Mouse (Mus musculus): ENCODE data around the gene Ubap2. TPM values are rescaled to one million over a fixed set of nuclear protein-coding genes. Genes with fewer than 3 reads are reported as not detected.

The Ubap2 gene
- polyA plus RNA-seq (2014; fragmentation: Nextera tagmentation; extraction: Ambion mirVana), result 67.3 and 69.6 TPM in 2 replicates

DNA sequence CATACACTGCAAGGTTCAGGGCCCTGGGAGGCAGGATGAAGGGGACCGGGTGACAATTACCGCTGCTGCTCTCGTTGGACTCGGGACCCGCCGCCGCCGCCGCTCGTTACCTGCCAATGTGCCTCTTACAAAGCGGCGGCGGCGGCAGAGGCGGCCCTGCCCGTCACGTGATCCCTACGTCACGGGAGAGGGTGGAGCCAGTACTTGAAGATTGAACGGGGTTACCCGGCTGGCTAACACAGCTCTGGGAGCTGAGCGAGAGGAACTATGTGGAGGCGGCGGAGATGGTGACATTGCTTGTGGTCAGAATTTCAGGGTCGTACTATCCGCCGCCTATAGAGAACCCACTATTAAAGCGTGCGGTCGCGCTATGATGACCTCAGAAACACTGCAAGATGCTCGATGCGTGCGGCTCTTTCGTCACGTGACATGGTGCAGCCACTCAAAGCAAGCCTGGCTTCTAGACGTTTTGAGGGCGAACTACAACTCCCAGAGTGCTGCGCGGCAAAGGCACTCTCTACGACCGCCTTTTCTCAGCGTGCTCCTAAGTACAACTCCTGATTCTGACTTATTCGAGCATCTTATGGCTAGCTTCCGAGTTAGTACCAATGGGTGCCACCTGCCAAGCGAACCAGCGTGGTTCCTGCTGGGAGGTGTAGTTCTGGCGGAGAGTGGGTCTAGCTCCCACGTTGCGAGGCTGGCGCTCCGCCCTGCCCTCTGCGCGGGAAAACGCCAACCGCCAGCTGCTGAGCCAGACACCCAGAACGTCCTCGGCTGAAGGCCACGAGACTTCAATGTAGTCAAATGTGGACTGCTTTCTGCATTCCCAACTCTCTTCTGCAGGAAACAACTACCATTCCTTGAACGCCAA lies at the start of gene Ubap2:
TSS of gene Ubap2 (minus strand) at position 165 of the 871 bp plus-strand sequence.
- peak; percentile 100 for DNase-seq (ENCODE audit: low spot score)
- Histone ChIP-seq H3K27ac (replicated peaks; ENCODE audit: low read depth, low read length) (peak within 1 kb of the TSS; percentile 75), H3K4me3 (ENCODE audit: low read depth, low read length) (peak within 1 kb of the TSS; percentile 53), H3K4me1 (ENCODE audit: control insufficient read depth, insufficient read depth, low read length) (no peaks in the 10 kb centered on the region; the same call in 1 of the 2 replicates), H3K9ac (replicated peaks; ENCODE audit: low read length) (peak within 1 kb of the TSS; percentile 92), H3K36me3 (replicated peaks; ENCODE audit: control insufficient read depth, insufficient read depth, low read depth, low read length) (peaks cover 3% of the 10 kb centered on the region; the same call in 1 of the 2 replicates), H3K9me3 (replicated peaks; ENCODE audit: control insufficient read depth, low read length) (no peaks in the 10 kb centered on the region), H3K27me3 (ENCODE audit: control insufficient read depth, insufficient read depth, low read length) (no peaks in the 10 kb centered on the region), H3K4me2 (ENCODE audit: low read depth, low read length) (peak within 1 kb of the TSS; percentile 68)
- peak; percentile 97 for ATAC-seq (replicated peaks; ENCODE audit: insufficient number of reproducible peaks, low FRiP score, low TSS enrichment, low read depth)
- WGBS, result under 1% methylated on average over 60 of the region's 60 CpGs

GRCm38 (mm10) chr4:41320971-41321370 lies 46.0 kb upstream of the Ubap2 start:
- Histone ChIP-seq H3K9ac (replicated peaks; ENCODE audit: low read length) (no peak overlapping the region), H3K27ac (replicated peaks; ENCODE audit: low read depth, low read length) (no peak overlapping the region), H3K4me1 (ENCODE audit: control insufficient read depth, insufficient read depth, low read length) (no peaks in the 10 kb centered on the region), H3K9me3 (replicated peaks; ENCODE audit: control insufficient read depth, low read length) (no peaks in the 10 kb centered on the region), H3K36me3 (replicated peaks; ENCODE audit: control insufficient read depth, insufficient read depth, low read depth, low read length) (no peaks in the 10 kb centered on the region), H3K4me2 (ENCODE audit: low read depth, low read length) (no peak overlapping the region), H3K27me3 (ENCODE audit: control insufficient read depth, insufficient read depth, low read length) (no peaks in the 10 kb centered on the region), H3K4me3 (ENCODE audit: low read depth, low read length) (no peak overlapping the region)
- ATAC-seq (replicated peaks; ENCODE audit: insufficient number of reproducible peaks, low FRiP score, low TSS enrichment, low read depth) (no peak), DNase-seq (ENCODE audit: low spot score) (no peak)
- 71% methylated on average over 4 of the region's 4 CpGs for WGBS

- ATAC-seq (replicated peaks; ENCODE audit: insufficient number of reproducible peaks, low FRiP score, low TSS enrichment, low read depth), result no peak
- Histone ChIP-seq H3K27ac (replicated peaks; ENCODE audit: low read depth, low read length) (no peak overlapping the region), H3K27me3 (ENCODE audit: control insufficient read depth, insufficient read depth, low read length) (no peaks in the 10 kb centered on the region), H3K9me3 (replicated peaks; ENCODE audit: control insufficient read depth, low read length) (no peaks in the 10 kb centered on the region), H3K9ac (replicated peaks; ENCODE audit: low read length) (no peak overlapping the region), H3K4me2 (ENCODE audit: low read depth, low read length) (no peak overlapping the region), H3K4me1 (ENCODE audit: control insufficient read depth, insufficient read depth, low read length) (no peaks in the 10 kb centered on the region), H3K4me3 (ENCODE audit: low read depth, low read length) (no peak overlapping the region), H3K36me3 (replicated peaks; ENCODE audit: control insufficient read depth, insufficient read depth, low read depth, low read length) (no peaks in the 10 kb centered on the region)
- no peak for DNase-seq (ENCODE audit: low spot score)
- 90% methylated on average over 5 of the region's 5 CpGs for WGBS
Measured at GRCm38 (mm10) chr4:41318267-41318666, 43.3 kb upstream of the Ubap2 start.

- no peak for ATAC-seq (replicated peaks; ENCODE audit: insufficient number of reproducible peaks, low FRiP score, low TSS enrichment, low read depth)
- 59% methylated on average over 8 of the region's 8 CpGs for WGBS
Measured at GRCm38 (mm10) chr4:41315173-41315572, 40.2 kb upstream of the Ubap2 start.

GRCm38 (mm10) chr4:41314141-41315129 lies 39.5 kb upstream of the Ubap2 start, which contains the start of gene Dcaf12:
Dcaf12 (minus strand) TSS chr4:41314889.
- WGBS, result under 1% methylated on average over 70 of the region's 70 CpGs
- ATAC-seq (replicated peaks; ENCODE audit: insufficient number of reproducible peaks, low FRiP score, low TSS enrichment, low read depth) (peak; percentile 93), DNase-seq (ENCODE audit: low spot score) (peak; percentile 96)
- Histone ChIP-seq H3K4me2 (ENCODE audit: low read depth, low read length) (peak within 1 kb of the TSS; percentile 65), H3K36me3 (replicated peaks; ENCODE audit: control insufficient read depth, insufficient read depth, low read depth, low read length) (no peaks in the 10 kb centered on the region), H3K4me3 (ENCODE audit: low read depth, low read length) (peak within 1 kb of the TSS; percentile 97), H3K9ac (replicated peaks; ENCODE audit: low read length) (peak within 1 kb of the TSS; percentile 95), H3K27ac (replicated peaks; ENCODE audit: low read depth, low read length) (peak within 1 kb of the TSS; percentile 78), H3K27me3 (ENCODE audit: control insufficient read depth, insufficient read depth, low read length) (no peaks in the 10 kb centered on the region), H3K9me3 (replicated peaks; ENCODE audit: control insufficient read depth, low read length) (no peaks in the 10 kb centered on the region), H3K4me1 (ENCODE audit: control insufficient read depth, insufficient read depth, low read length) (no peaks in the 10 kb centered on the region)

More at GRCm38 (mm10) chr4:41315173-41315572, 40.2 kb upstream of the Ubap2 start:
- H3K4me2 ChIP-seq (ENCODE audit: low read depth, low read length), result peak overlapping the region; percentile 65
- H3K9ac ChIP-seq (replicated peaks; ENCODE audit: low read length), result peak overlapping the region; percentile 52
- no peaks in the 10 kb centered on the region for H3K36me3 ChIP-seq (replicated peaks; ENCODE audit: control insufficient read depth, insufficient read depth, low read depth, low read length)
- no peaks in the 10 kb centered on the region for H3K9me3 ChIP-seq (replicated peaks; ENCODE audit: control insufficient read depth, low read length)
- H3K27ac ChIP-seq (replicated peaks; ENCODE audit: low read depth, low read length), result no peak overlapping the region
- H3K4me1 ChIP-seq (ENCODE audit: control insufficient read depth, insufficient read depth, low read length), result no peaks in the 10 kb centered on the region
- no peak for DNase-seq (ENCODE audit: low spot score)
- H3K4me3 ChIP-seq (ENCODE audit: low read depth, low read length), result peak overlapping the region; percentile 97
- no peaks in the 10 kb centered on the region for H3K27me3 ChIP-seq (ENCODE audit: control insufficient read depth, insufficient read depth, low read length)

- ATAC-seq (replicated peaks; ENCODE audit: insufficient number of reproducible peaks, low FRiP score, low TSS enrichment, low read depth), result no peak
Measured at GRCm38 (mm10) chr4:41313722-41314121, 38.8 kb upstream of the Ubap2 start.

GRCm38 (mm10) chr4:41310567-41311563 lies 35.9 kb upstream of the Ubap2 start:
- Histone ChIP-seq H3K36me3 (replicated peaks; ENCODE audit: control insufficient read depth, insufficient read depth, low read depth, low read length) (no peaks in the 10 kb centered on the region; the same call in 1 of the 2 replicates), H3K4me2 (ENCODE audit: low read depth, low read length) (no peak overlapping the region), H3K4me1 (ENCODE audit: control insufficient read depth, insufficient read depth, low read length) (no peaks in the 10 kb centered on the region), H3K9me3 (replicated peaks; ENCODE audit: control insufficient read depth, low read length) (no peaks in the 10 kb centered on the region), H3K4me3 (ENCODE audit: low read depth, low read length) (no peak overlapping the region), H3K27me3 (ENCODE audit: control insufficient read depth, insufficient read depth, low read length) (no peaks in the 10 kb centered on the region), H3K27ac (replicated peaks; ENCODE audit: low read depth, low read length) (no peak overlapping the region), H3K9ac (replicated peaks; ENCODE audit: low read length) (no peak overlapping the region)
- 89% methylated on average over 9 of the region's 9 CpGs for WGBS
- DNase-seq (ENCODE audit: low spot score) (no peak), ATAC-seq (replicated peaks; ENCODE audit: insufficient number of reproducible peaks, low FRiP score, low TSS enrichment, low read depth) (no peak)

More at GRCm38 (mm10) chr4:41313722-41314121, 38.8 kb upstream of the Ubap2 start:
- peak overlapping the region; percentile 97 for H3K4me3 ChIP-seq (ENCODE audit: low read depth, low read length)
- peak overlapping the region; percentile 78; the same call in 1 of the 2 replicates for H3K27ac ChIP-seq (replicated peaks; ENCODE audit: low read depth, low read length)
- H3K27me3 ChIP-seq (ENCODE audit: control insufficient read depth, insufficient read depth, low read length), result no peaks in the 10 kb centered on the region
- 18% methylated on average over 14 of the region's 14 CpGs for WGBS
- peak overlapping the region; percentile 65 for H3K4me2 ChIP-seq (ENCODE audit: low read depth, low read length)
- H3K4me1 ChIP-seq (ENCODE audit: control insufficient read depth, insufficient read depth, low read length), result no peaks in the 10 kb centered on the region
- peak overlapping the region; percentile 95 for H3K9ac ChIP-seq (replicated peaks; ENCODE audit: low read length)
- H3K36me3 ChIP-seq (replicated peaks; ENCODE audit: control insufficient read depth, insufficient read depth, low read depth, low read length), result no peaks in the 10 kb centered on the region
- H3K9me3 ChIP-seq (replicated peaks; ENCODE audit: control insufficient read depth, low read length), result no peaks in the 10 kb centered on the region
- no peak for DNase-seq (ENCODE audit: low spot score)
